Mouse (Mus musculus) neural tube, embryonic 11.5 days (tissue): ENCODE data around the gene Lsamp. TPM values are rescaled to one million over a fixed set of nuclear protein-coding genes. Genes with fewer than 3 reads are reported as not detected.
A peak's percentile ranks its signal among the peaks of the same experiment; 100 is the strongest.

ENCODE experiments used
- ATAC-seq: fragments of 200-750 bp; cut with Nextera tagmentation; 2 replicates; pipeline ENCODE4 v1.8.0; 2017; ENCODE audit warnings: moderate number of reproducible peaks, mild to moderate bottlenecking, moderate TSS enrichment, moderate library complexity; ENCODE audit not compliant: insufficient read depth, low FRiP score, low TSS enrichment
- DNase-seq: peaks from one replicate; pipeline ENCODE4 v3.0.0-alpha.2; 2015; ENCODE audit warnings: low spot score
- H3K27ac ChIP-seq: fragments of 300-500 bp; sonication (generic); 2 replicates; pipeline ENCODE4 v1.5.1; 2014; ENCODE audit warnings: low read depth, mild to moderate bottlenecking, low read length
- H3K27me3 ChIP-seq: fragments of 300-500 bp; sonication (generic); 2 replicates; pipeline ENCODE4 v1.6.1; 2014; ENCODE audit warnings: mild to moderate bottlenecking, low read length, mixed read lengths; ENCODE audit not compliant: control insufficient read depth, insufficient read depth
- H3K36me3 ChIP-seq: fragments of 300-500 bp; sonication (generic); 2 replicates; pipeline ENCODE4 v1.6.1; 2014; ENCODE audit warnings: mild to moderate bottlenecking, low read length, moderate library complexity, mixed read lengths; ENCODE audit not compliant: control insufficient read depth, insufficient read depth
- H3K4me1 ChIP-seq: fragments of 300-500 bp; sonication (generic); 2 replicates; pipeline ENCODE4 v1.6.1; 2014; ENCODE audit warnings: low read length, mixed read lengths; ENCODE audit not compliant: control insufficient read depth, insufficient read depth
- H3K4me2 ChIP-seq: fragments of 300-500 bp; sonication (generic); 2 replicates; pipeline ENCODE4 v1.6.1; 2014; ENCODE audit warnings: low read depth, mild to moderate bottlenecking, moderate library complexity
- H3K4me3 ChIP-seq: fragments of 300-500 bp; sonication (generic); 2 replicates; pipeline ENCODE4 v1.5.1; 2014; ENCODE audit warnings: low read depth, low read length
- H3K9ac ChIP-seq: fragments of 300-500 bp; sonication (generic); 2 replicates; pipeline ENCODE4 v1.6.1; 2014; ENCODE audit warnings: mild to moderate bottlenecking, low read length
- H3K9me3 ChIP-seq: fragments of 300-500 bp; sonication (generic); 2 replicates; pipeline ENCODE4 v1.6.1; 2016; ENCODE audit warnings: low read length; ENCODE audit not compliant: control insufficient read depth
- WGBS: fragments of 180-500 bp; shearing (Covaris S2); extraction: QIAGEN DNeasy Blood & Tissue Kit; methylation state at CpG from one replicate; pipeline ENCODE4 v1.1.7; 2014; 5-methylcytosine and 5-hydroxymethylcytosine counted together
- polyA plus RNA-seq: library from polyadenylated mRNA; unstranded; fragments of >200 nt; fragmentation: Nextera tagmentation; extraction: Ambion mirVana; gene quantifications from 2 replicates; pipeline ENCODE4 v1.2.1, GENCODE M21; 2014

Lsamp gene
- polyA plus RNA-seq, 1 experiment from 2014 or later, result 12.6 TPM

GRCm38 (mm10) chr16:40036719-40037118 lies 52.6 kb downstream of the Lsamp start:
- no peak overlapping the region for H3K27ac ChIP-seq
- no peaks in the 10 kb centered on the region for H3K4me1 ChIP-seq
- no peaks in the 10 kb centered on the region for H3K27me3 ChIP-seq
- H3K4me2 ChIP-seq, result no peak overlapping the region
- WGBS, result 87% methylated on average over 1 of the region's 1 CpGs
- no peak overlapping the region for H3K4me3 ChIP-seq
- ATAC-seq (no peak), DNase-seq (no peak)
- no peak overlapping the region for H3K9ac ChIP-seq
- H3K9me3 ChIP-seq, result no peaks in the 10 kb centered on the region
- H3K36me3 ChIP-seq, result no peaks in the 10 kb centered on the region

GRCm38 (mm10) chr16:40059546-40059945 lies 75.4 kb downstream of the Lsamp start:
- H3K4me1 ChIP-seq, result no peaks in the 10 kb centered on the region
- no peak for DNase-seq
- no peak overlapping the region for H3K4me3 ChIP-seq
- H3K4me2 ChIP-seq, result no peak overlapping the region
- no peaks in the 10 kb centered on the region for H3K36me3 ChIP-seq
- H3K27me3 ChIP-seq, result no peaks in the 10 kb centered on the region
- H3K9ac ChIP-seq, result no peak overlapping the region
- H3K27ac ChIP-seq, result no peak overlapping the region
- H3K9me3 ChIP-seq, result no peaks in the 10 kb centered on the region
- no peak for ATAC-seq
- WGBS, result 62% methylated on average over 2 of the region's 2 CpGs

GRCm38 (mm10) chr16:40059968-40060367 lies 75.8 kb downstream of the Lsamp start:
- Histone ChIP-seq H3K4me3 (no peak overlapping the region), H3K4me2 (no peak overlapping the region), H3K9me3 (no peaks in the 10 kb centered on the region), H3K36me3 (no peaks in the 10 kb centered on the region), H3K4me1 (no peaks in the 10 kb centered on the region), H3K27me3 (no peaks in the 10 kb centered on the region), H3K9ac (no peak overlapping the region), H3K27ac (no peak overlapping the region)
- DNase-seq (no peak), ATAC-seq (no peak)
- WGBS, result 95% methylated on average over 1 of the region's 1 CpGs

GRCm38 (mm10) chr16:40060491-40060890 lies 76.3 kb downstream of the Lsamp start:
- Histone ChIP-seq H3K27me3 (no peaks in the 10 kb centered on the region), H3K4me3 (no peak overlapping the region), H3K9me3 (no peaks in the 10 kb centered on the region), H3K9ac (no peak overlapping the region), H3K27ac (no peak overlapping the region), H3K4me1 (no peaks in the 10 kb centered on the region), H3K4me2 (no peak overlapping the region), H3K36me3 (no peaks in the 10 kb centered on the region)
- DNase-seq (no peak), ATAC-seq (no peak)
- 55% methylated on average over 2 of the region's 2 CpGs for WGBS

- Histone ChIP-seq H3K4me3 (no peak overlapping the region), H3K27me3 (no peaks in the 10 kb centered on the region), H3K4me1 (no peaks in the 10 kb centered on the region), H3K36me3 (no peaks in the 10 kb centered on the region), H3K9me3 (no peaks in the 10 kb centered on the region), H3K9ac (no peak overlapping the region), H3K4me2 (no peak overlapping the region), H3K27ac (no peak overlapping the region)
- DNase-seq (no peak), ATAC-seq (no peak)
- WGBS, result 80% methylated on average over 2 of the region's 2 CpGs
These were observed 91.4 kb downstream of the Lsamp start for GRCm38 (mm10) chr16:40075556-40075955.

- no peak overlapping the region for H3K4me3 ChIP-seq
- 0 out of 2 replicates have a peak, but pooled peaks have one; percentile 13 for ATAC-seq
These were observed 96.1 kb downstream of the Lsamp start for GRCm38 (mm10) chr16:40080224-40080623.

GRCm38 (mm10) chr16:40104329-40104728 lies 120.2 kb downstream of the Lsamp start:
- no peaks in the 10 kb centered on the region for H3K36me3 ChIP-seq
- DNase-seq (no peak), ATAC-seq (no peak)

More at GRCm38 (mm10) chr16:40080224-40080623, 96.1 kb downstream of the Lsamp start:
- Histone ChIP-seq H3K9me3 (no peaks in the 10 kb centered on the region), H3K27me3 (no peaks in the 10 kb centered on the region), H3K27ac (no peak overlapping the region), H3K36me3 (no peaks in the 10 kb centered on the region), H3K4me2 (no peak overlapping the region), H3K9ac (no peak overlapping the region), H3K4me1 (no peaks in the 10 kb centered on the region)
- WGBS, result 76% methylated on average over 3 of the region's 3 CpGs
- no peak for DNase-seq

GRCm38 (mm10) chr16:40182918-40183317 lies 198.8 kb downstream of the Lsamp start:
- ATAC-seq (no peak), DNase-seq (no peak)
- no peak overlapping the region for H3K4me3 ChIP-seq
- 61% methylated on average over 1 of the region's 1 CpGs for WGBS
- H3K27me3 ChIP-seq, result no peaks in the 10 kb centered on the region
- H3K9me3 ChIP-seq, result no peaks in the 10 kb centered on the region
- H3K4me1 ChIP-seq, result no peaks in the 10 kb centered on the region
- H3K27ac ChIP-seq, result no peak overlapping the region
- no peak overlapping the region for H3K9ac ChIP-seq
- H3K36me3 ChIP-seq, result no peaks in the 10 kb centered on the region
- no peak overlapping the region for H3K4me2 ChIP-seq

More at GRCm38 (mm10) chr16:40104329-40104728, 120.2 kb downstream of the Lsamp start:
- WGBS, result 60% methylated on average over 4 of the region's 4 CpGs
- H3K27ac ChIP-seq, result no peak overlapping the region
- no peaks in the 10 kb centered on the region for H3K27me3 ChIP-seq
- no peak overlapping the region for H3K4me3 ChIP-seq
- H3K9ac ChIP-seq, result no peak overlapping the region
- no peaks in the 10 kb centered on the region for H3K9me3 ChIP-seq
- H3K4me1 ChIP-seq, result no peaks in the 10 kb centered on the region
- H3K4me2 ChIP-seq, result no peak overlapping the region

GRCm38 (mm10) chr16:40187987-40188590 lies 203.9 kb downstream of the Lsamp start:
- Histone ChIP-seq H3K36me3 (no peaks in the 10 kb centered on the region), H3K9me3 (no peaks in the 10 kb centered on the region), H3K4me3 (no peak overlapping the region), H3K4me2 (no peak overlapping the region), H3K27me3 (no peaks in the 10 kb centered on the region), H3K4me1 (no peaks in the 10 kb centered on the region), H3K27ac (no peak overlapping the region), H3K9ac (no peak overlapping the region)
- no peak for DNase-seq
- WGBS, result 71% methylated on average over 4 of the region's 4 CpGs
- no peak for ATAC-seq
